Mouse (Mus musculus) mouse trophoblast stem cell (cell line): ENCODE measurements around the gene Tubb5.

Experiments
- in situ Hi-C, 2 experiments: fragments of 300-500 bp; cut with MseI, MboI; formaldehyde crosslinking; loops; 2 replicates in 1 of 2; 3 replicates in 1 of 2; pipeline ENCODE4 v1.15.1; 2025

Gene Tubb5

GRCm38 (mm10) chr17:35832400-35833238 lies 5.5 kb downstream of the Tubb5 start:
- in situ Hi-C loops = loop anchor here (5.0 kb wide), 2 partner anchors 40 to 45 kb away; partner anchors contain the start of gene Dhx16 (in 1 of the 2)

- in situ Hi-C loops = loop anchor here (5.0 kb wide), 2 partner anchors 43 to 48 kb away; partner anchors contain the start of gene Dhx16 (in 1 of the 2)
These were observed 8.4 kb downstream of the Tubb5 start for GRCm38 (mm10) chr17:35829737-35830136.

DNA sequence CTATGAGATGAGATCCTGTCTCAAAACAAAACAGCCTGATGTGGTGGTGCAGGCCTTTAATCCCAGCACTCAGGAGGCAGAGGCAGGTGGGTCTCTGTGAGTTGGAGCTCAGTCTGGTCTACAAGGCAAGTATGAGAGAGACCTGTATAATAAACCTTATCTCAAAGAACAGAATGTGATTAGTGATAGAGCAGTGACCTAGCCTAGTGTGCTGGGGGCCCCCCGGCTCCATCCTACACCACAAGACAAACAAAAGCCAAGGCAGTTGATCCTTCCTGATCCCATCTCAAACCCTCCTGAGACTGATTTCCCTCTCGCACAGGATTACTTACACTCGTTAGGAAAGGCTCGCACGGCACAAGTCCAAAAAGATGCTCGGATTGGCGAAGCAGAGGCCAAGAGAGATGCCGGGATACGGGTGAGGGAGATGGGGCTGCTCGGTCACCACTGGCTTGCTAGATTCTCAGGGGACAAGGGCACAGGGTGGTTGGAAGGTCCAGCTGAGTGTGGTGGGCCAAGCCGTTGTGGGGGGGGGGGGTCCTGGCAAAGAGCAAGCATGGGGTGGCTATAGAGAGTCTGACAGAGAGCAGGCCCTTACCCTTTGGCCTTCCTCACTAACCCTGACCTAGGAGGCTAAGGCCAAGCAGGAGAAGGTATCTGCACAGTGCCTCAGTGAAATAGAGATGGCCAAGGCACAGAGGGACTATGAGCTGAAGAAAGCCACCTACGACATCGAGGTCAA lies 12.8 kb downstream of the Tubb5 start:
- in situ Hi-C loops = no loop called here

DNA sequence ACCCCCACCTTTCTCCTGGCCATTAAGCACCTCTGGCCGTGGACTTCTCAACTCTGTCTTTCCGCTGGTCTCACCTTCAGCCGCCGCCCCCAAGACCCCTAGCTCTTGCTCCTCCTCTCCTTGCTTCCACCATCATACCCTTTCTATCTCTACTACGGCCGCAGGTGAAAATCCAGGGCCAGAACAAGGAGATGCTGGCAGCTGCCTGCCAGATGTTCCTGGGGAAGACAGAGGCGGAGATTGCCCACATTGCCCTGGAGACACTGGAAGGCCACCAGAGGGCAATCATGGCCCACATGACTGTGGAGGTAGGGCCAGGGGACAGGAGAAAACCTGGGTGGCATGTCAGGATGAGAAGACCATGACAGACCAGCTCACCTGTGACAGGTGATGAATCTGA lies 13.7 kb downstream of the Tubb5 start:
- in situ Hi-C loops = no loop called here

DNA sequence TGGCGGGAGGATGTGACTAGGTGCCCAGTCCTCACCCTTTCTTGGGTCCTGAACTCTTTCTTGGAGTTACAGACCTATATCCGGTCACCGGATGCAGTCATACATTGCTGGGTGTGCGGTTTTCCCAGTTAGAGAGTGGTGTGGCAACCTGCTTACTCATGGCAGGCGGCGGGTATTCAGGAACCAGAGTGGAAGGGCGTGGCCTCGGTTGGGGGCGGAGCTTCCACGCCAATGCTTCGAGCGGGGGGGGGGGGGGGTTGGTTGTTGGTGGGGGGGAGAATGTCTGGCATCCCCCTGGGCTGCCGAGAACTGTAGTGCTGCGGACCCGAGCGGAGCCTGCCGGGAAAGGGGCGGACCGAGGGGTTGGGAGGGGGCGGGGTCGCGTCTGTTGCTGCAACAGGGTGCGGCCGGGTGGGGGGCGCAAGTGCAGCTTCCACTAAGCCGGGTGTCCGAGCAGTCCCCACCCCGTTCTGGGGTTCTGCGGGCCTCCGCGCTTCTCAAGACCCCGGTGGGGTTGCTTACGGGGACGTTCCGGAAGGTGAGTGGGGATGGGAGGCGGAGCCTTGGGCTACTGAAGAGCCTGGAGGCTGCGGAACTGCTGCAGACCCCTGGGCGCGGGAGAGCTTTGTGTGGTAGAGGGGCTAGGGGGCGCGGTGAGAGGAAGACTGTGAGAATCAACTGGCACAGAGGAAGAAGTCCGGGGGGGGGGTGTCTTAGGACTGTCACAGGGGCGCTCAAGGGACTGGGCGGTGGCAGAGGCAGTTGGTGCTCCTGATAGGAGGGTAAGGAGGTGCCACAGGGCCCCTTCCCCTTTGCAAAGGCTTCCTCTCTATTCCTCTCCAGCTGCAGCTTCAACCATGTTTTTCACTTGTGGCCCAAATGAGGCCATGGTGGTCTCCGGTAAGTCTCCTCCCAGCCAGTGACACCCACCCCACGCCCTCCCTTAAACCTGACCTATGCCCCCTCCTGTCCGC lies 14.9 kb downstream of the Tubb5 start, which contains the start of gene Flot1:
Flot1 (plus strand) TSS at position 267 of the 974 bp plus-strand sequence.
- in situ Hi-C loops = no loop called here

DNA sequence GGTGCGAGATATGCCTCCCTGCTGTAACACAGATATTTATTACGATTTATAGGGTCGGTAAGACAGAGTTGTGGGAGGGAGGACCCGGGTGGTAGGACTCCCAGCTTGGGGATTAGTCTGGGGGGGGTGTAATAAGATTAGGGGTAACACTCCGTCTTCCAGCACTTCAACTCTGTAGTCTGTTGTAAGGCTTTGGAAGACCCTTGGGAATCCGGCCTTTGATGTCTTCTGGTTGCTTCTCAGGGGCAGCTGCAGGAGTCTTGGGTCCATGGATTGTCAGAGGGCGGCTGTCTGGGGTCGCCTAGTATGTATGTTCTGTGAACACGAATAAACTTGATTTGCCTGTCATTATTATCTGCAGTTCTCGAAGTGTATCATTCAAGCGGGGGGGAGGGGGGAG lies 15.5 kb downstream of the Tubb5 start:
- in situ Hi-C loops = no loop called here

- in situ Hi-C loops = no loop called here
These were observed 16.4 kb downstream of the Tubb5 start, which contains the start of gene Ier3 for GRCm38 (mm10) chr17:35821439-35822430. Gene Ier3, plus strand, starts transcription at chr17:35821684.

DNA sequence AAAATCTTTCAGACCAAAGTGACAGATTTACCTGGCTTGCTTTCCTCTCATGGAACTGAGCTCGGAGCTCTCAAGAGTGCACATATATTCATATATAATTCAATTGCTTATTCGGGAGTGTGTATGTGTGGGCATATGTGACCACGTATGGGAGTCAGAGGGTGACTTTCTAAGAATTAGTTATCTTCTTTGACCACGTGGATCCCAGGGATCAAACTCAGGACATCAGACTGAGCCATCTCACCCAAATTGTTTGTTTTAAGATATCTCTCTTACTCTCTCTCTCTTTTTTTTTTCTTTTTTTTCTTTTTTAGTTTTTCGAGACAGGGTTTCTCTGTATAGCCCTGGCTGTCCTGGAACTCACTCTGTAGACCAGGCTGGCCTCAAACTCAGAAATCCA lies 18.0 kb downstream of the Tubb5 start:
- in situ Hi-C loops = no loop called here

GRCm38 (mm10) chr17:35817226-35817625 lies 20.9 kb downstream of the Tubb5 start:
- in situ Hi-C loops = no loop called here

- in situ Hi-C loops = no loop called here
These were observed 21.4 kb downstream of the Tubb5 start for GRCm38 (mm10) chr17:35816686-35817085.

DNA sequence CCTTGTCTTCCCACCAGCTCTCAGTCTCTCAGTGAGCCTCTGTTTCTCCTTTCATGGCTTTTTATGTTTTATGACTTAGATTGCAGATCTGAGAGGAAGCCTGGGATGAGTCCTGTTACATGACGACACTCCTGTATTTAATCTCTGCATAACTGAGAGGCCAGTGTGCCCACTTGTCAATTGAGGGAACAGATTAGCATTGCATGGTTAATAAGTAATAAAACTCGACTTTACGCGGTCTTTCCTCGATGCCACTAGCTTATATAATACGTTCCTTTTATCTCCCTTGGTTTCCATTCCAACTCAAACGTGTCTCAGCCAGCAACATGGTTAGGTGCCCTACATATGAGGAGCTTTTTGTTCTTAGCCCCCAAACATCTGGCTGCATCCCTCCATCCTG lies 22.3 kb downstream of the Tubb5 start:
- in situ Hi-C loops = no loop called here

DNA sequence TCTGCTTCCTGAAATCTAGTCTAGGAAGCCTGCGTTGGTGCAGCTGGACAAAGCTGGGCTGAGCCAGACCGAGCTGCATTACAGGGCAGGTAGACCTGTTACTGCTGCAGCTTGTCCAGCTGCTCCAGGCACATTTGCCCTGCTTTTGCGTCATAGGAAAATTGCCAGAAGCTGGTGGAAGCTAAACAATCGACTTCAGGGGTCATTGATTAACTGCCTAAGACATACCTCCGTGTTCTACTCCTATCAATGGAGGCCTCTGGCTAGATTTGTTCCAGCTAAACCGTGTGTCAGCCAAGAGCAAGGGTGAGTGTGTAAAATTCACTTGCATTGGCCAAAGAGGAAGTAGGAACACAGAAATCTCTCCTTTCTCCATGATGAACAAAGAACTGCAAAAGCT lies 23.4 kb downstream of the Tubb5 start:
- in situ Hi-C loops = no loop called here

- in situ Hi-C loops = no loop called here
These were observed 24.5 kb downstream of the Tubb5 start for GRCm38 (mm10) chr17:35813653-35814052.

DNA sequence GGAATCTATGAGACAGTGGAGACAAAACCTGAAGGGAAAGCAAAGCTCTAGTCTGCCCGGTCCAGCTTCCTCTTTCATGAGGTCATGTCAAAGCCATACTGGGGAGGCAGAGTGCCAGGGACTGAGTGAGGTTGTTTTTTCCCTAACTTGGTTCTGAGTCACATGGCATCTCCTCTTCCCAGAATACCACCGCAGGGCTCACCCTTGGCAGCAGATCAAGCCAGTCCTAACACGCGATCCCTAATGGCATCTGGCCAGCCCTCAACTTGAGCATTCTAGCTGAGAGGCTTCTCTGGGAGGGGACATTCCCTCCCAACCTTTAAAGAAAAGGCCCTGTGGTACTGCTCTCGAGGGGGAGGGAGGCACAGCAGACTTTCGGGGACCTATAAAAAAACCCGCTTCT lies 24.9 kb downstream of the Tubb5 start:
- in situ Hi-C loops = no loop called here

DNA sequence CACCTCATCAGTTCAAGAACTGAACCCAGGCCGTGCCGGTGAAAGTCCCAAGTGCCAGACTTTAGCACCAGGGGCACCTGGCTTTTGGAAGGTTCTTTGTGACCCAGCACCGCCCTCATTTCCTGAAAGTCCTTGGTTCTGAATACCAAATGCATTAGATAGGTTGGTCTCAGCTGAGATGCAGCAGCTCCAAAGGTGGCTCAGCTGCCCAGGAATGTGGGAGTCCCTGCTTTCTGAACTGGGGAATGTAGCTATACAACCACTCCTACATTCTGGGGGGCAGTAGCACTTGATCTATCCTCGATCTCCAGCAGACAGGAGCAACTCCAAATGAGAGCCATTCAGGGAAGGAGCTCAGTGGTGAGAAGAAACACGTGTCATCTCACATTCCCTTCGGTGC lies 25.4 kb downstream of the Tubb5 start:
- in situ Hi-C loops = no loop called here

DNA sequence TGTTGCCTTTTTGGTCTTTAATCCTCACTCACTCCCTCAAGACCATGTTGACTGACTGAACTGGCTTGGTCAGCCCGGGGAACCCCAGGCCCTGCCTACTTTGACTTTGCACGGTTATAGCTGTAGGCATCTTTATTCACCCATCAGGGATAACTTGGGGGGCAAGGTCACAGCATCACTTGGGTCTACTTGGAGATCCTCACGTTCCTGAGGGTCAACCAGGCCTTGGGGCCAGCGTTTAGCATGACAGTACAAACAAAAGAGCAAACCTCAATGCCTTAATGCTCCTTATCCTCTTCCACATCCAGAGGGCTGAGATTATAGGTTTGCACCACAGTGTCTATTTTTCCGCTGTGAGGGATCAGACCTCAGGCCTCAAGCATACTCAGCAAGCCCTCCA lies 25.8 kb downstream of the Tubb5 start:
- in situ Hi-C loops = no loop called here

DNA sequence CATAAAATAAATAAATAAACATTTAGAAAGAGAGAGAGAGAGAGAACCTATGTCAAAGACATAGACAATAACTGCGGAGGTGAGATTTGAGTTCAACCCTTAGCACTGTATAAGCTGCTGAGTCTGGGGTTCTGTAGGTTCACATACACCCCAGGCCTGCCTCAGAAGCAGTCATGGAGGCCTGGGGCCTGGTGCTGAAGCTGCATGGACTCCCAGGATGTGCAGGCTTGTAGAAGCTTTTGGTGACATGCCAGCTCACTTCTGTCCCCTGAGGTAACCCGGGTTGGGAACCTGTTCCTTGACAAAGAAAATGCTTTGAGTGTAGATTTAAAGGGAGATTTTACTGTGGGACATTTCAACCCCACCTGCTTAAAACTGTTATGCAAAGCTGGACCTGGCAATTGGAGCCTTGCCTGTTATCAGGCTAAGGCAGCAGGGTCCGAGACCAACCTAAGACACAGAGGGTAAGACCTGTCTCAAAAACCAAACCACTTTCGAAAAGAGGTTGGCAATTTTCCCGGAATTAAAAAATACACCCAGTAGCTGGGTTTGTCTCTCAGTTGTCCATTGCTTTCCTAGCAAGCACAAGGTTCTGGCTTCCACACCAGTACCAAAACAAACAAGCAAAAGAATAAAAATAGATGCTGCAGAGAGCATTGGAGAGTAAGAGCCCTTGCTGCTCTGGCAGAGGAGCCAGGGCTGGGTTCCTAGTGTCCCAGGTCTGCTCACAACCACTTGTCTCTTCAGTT lies 27.0 kb downstream of the Tubb5 start:
- in situ Hi-C loops = no loop called here

DNA sequence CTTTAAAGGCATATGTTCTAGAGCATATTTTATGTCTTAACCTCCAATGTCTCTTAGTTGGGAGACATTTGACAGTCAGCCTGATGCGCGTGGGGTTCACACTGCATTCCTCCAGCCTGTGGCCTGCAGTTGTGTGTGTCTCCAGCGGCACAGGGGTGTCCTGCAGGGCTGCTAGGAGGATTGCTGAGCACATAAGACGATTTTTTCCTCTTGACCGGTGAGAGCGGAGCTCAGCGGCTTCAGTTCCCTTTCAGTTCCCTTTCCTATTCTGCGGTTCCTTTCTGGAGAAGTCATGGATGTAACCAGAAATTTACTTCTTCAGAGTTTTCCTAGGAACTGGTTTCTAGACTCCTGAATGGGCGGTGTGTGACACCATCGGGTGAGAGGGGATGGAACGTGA lies 28.7 kb downstream of the Tubb5 start:
- in situ Hi-C loops = no loop called here

- in situ Hi-C loops = no loop called here
These were observed 30.0 kb downstream of the Tubb5 start for GRCm38 (mm10) chr17:35808073-35808472.
